Mouse (Mus musculus) spleen, postnatal 14 days (tissue): ENCODE results near the gene Zgpat.

Source experiments
- DNase-seq, 2 experiments: peaks; one replicate each; pipeline ENCODE4 v3.0.0; 2021 to 2022; ENCODE audit warnings: low spot score in 2 of 2

Zgpat gene

DNA sequence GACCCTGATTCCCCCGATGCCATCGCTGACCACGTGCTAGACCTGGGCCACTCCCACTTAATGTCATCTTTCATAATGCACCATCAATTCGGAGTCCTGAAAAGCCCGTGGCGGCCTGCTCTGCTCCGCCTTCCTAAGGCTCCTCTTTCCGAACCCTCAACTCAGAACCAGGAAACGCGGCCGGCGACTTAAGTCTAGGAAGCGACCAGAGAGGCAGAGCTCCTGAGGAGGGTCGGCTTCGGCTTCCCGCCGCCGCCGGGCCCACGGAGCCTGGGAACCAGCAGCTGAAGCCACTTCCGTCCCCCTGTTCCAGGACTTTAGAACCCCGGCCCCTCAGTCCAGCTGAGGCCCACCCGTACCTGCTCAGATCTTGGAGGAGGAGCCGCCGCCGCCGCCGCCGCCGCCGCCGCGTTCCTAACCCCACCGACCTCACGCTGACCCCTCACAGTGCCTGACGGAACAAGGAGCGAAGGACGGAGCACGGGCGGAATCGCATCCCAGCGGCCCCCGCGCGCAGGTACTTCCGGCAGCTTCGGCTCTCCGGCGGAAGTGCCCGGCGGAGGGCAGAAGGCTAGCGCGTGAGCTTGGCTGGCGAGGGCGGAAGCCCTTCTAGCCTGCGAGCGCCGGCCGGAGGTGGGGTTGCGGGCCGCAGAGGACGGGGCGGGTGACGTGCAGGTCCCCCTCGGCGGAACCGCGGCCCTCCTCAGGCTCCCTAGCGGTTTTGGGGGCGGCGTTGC lies at the start of gene Zgpat, which contains the start of gene Arfrp1:
TSS of gene Zgpat (plus strand) at position 69 of the 737 bp plus-strand sequence.
TSS of gene Arfrp1 (minus strand) at position 545 of the 737 bp plus-strand sequence.
- DNase-seq, result peak; percentile 76 to 83

DNA sequence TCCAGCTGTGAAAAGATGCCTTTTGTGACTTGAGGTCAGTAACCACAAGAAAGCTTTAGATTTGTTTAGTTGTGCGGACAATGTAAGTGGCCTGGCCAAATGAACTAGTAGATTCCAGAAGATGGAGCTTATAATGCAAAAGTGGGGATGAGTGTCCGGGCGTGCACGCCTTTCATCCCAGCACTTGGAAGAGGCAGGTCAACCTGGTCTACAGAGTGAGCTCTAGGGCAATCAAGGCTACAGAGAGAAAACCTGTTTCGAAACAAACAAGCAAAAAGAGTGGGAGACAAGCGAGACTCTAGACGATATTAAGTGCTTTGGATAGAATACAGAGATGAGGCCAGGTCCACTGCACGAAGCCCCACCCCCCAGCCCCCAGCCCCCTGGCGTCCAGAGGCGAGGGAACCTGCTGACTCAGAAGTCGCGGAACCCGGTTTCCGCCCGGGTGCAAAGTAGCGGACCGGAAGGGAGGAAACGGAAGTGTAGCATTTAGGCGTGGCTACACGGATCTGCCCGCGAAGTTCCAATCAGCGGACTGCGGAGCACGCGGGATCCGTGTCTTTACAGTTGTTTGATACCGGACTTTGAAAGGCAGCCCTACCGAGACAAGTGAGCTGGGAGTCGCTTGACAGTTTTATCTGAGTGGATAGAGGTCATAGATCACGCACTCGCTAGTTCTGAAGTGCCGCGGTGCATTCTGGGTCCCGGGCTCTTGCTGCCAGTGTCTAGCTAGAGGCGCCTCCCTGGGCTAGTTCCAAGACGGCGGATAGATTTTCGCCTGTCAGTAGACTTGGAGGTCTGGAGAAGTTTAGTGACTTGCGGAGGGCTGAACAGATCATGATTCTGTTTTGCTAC lies 45.3 kb upstream of the Zgpat start, which contains the start of gene Rtel1:
TSS of gene Rtel1 (plus strand) at position 492 of the 855 bp plus-strand sequence.
- DNase-seq, result peak; percentile 67 to 82

DNA sequence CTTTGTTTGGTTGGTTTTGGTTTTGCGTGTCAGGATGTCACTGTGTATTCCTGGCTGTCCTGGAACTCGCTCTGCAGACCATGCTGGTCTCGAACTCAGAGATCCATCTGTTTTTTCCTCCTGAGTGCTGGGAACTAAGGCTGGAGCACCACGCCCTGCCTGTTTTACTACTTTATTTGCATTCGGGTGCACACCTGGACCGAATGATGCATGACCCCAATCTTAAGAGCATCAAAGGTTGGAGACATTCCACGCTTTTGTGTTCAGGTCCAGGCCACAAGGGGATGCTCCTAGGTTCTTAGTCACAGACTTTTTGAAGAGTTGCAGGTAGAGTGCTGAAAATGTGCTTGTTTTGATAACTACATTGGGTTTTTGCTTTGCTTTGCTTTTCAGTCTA lies 44.6 kb upstream of the Zgpat start:
- DNase-seq, result no peak

DNA sequence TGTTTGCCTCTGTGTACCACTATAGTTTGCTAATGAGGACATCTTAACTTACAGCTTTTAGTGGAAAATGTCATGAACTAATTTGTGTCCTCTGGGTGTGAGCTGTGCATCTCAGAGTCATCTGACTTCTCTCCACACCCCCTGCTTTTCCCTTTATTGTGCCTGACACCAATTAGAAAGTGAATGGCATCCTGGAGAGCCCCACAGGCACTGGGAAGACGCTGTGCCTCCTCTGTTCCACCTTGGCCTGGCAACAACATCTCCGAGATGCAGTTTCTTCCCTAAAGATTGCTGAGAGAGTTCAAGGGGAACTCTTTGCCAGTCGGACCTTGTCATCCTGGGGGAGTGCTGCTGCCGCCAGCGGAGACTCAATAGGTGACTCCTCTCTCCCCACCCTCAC lies 42.6 kb upstream of the Zgpat start:
- no peak for DNase-seq

DNA sequence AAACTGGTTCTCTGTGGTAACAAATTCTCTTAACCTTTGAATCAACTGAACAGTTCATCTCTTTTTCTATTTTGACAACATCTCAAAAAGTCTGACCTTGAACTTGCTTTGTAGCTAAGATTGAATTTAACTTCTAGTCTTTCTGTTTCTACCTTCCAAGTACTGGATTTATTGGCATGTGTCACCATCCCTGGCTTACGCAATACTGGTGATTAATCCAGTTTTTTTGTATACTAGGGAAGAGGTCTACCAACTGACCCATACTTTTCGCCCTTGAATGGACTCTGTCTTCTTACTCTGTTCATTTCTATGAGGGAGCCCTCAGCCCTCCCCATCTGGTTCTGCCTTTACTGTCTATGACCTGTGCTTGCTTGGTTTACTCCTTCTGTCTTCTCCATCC lies 38.6 kb upstream of the Zgpat start:
- no peak for DNase-seq

DNA sequence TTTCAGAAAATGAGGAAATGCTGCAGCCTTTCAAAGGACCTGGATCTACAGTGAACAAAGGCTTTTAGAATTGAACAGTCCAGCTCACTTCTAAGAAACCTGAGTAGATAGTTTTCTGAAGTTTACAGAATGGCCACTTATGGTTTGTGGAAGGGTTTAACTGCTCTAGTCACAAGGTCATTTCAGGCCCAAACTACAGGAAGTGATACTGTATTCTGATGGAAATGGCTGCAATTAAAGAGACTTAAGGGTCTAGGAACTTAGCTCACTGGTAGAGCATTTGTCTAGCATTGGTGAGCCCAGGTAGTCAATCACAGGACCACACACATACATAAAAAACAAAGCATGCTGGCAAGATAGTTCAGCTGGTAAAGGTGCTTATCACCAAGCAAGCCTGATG lies 32.2 kb upstream of the Zgpat start:
- DNase-seq, result no peak

DNA sequence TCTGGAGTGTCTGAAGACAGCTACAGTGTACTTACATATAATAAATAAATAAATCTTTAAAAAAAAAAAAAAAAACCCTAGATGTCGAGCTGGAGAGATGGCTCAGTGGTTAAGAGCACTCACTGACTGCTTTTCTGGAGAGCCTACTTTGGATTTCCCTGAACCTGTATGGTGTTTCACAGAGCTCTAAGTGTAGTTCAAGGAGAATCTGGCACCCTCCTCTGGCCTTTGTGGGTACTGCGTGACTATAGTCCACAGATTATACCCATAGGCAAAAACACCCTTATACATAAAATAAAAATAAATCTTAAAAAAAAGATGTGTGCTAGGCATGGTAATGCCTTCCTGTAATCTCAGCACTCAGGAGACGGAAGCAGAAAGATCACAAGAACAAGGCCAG lies 30.7 kb upstream of the Zgpat start:
- DNase-seq, result peak; percentile 43 to 59

DNA sequence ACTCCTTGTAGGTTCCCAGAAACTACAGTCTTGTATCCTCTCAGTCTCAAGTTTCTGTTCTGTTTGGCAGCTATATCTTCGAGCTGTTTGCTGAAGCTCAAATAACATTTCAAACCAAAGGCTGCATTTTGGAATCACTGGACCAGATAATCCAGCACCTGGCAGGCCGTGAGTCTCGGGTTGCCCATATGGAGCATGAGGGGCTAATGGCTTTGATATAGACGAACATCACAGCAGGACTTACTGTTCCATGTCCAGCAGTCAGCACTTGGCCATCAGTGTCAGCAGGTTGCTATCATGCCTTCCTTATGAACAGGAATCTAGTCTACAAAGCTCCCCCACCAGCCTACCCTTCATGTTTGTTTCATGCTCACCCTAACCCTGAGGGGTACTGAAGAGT lies 24.3 kb upstream of the Zgpat start:
- no peak for DNase-seq

DNA sequence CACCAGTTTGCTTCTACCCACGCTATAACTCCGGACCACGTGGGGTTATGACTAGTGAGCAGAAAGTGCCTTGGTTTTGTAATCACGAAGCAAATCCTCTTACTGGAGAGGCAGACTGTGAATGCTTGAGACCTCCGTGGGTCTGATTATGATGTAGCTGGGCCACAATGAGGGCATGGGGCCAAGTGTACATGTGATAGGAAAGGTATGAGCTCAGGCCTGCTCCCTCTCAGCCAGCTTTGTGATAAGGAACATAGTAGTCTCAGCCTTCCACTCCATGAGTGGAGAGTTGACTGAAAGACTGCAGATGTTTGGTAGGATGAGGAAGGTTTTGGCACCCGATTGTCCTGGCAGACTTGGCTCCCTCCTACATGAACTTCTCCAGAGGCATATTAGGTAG lies 22.0 kb upstream of the Zgpat start:
- DNase-seq, result no peak

DNA sequence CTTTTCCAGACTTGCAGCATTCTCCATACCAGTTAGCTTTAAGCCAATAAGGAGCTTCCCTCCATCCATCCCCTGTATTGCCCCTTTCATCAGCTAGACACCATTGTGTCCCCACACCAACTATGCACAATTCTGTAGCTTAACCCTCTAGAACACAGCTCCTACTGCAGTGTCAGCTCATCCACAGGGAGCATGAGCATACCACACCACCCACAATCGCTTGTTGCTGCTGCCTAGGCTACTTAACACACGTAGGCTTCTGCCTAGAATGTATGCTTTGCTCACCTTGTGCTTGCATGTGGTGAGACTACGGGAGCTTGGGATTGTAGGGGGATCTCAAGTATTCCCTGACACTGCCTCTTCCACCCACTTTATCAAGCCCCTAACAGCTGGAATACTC lies 7.9 kb upstream of the Zgpat start:
- DNase-seq, result no peak

DNA sequence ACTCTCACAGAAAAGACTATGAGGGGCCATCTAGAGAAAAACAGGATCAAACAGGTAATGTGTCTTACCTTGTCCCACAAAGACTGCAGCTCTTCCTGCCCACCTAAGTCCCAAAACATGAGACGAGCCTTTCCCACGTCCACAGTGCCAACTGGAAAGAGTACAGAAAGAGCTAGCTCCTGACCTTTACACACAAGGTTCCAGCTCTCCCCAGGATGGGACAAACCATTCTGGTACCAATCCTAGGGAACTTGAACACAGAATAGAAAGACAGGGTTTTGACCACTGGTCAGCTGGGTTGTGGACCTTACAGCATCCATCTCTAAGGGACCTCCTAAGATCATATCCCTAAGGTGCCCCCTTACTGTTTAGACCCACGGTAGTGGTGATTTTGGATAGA lies 782 bp upstream of the Zgpat start:
- DNase-seq, result no peak

DNA sequence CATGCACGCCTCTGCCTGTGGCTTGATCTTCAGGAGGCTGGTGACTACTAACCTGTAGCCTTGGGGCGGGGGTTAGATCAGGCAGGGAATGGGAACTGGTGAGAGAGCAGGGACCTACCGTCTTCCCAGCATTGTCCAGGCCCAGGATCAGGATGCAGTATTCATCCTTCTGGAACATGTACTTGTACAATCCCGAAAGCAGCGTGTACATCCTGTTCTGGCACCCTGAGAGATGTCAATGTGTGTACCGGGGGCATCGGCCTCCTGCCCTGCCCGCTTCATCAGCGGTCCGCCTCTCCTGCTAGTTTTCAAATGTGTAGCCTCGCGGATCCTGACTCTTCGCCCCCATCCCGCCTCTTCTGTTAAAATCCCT lies 255 bp upstream of the Zgpat start:
- DNase-seq, result no peak

DNA sequence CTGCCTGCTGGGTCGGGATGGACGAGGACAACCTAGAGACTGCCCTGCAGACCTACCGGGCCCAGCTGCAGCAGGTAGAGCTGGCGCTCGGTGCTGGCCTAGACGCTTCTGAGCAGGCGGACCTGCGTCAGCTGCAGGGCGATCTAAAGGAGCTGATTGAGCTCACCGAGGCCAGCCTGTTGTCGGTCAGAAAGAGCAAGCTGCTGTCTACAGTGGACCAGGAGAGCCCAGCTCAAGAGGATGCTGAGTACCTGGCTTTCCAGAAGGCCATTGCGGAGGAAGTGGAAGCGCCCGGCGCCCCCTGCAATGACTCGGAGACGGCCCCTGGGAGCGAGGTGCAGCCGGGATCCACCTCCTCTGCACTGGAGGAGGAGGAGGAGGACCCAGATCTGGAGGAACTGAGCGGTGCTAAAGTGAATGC lies 937 bp downstream of the Zgpat start:
- DNase-seq, result peak; percentile 13 to 21

DNA sequence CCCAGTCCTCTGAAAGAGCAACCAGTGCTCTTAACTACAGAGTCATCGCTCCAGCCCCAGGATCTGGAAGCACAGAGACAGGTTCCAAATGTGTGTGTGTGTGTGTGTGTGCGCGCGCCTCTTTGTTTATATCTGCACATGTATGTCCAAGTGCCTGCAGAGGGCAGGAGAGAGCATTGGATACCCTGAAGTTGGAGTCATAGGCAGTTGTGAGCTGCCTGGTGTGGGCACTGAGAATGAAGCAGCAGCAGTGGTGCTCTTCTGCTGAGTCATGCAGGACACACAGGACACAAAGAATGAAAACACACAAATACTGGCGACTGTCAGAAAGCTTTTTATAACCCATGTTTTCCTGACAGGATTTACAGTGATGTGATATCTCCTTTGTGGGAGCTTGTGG lies 5.3 kb downstream of the Zgpat start:
- DNase-seq, result no peak

DNA sequence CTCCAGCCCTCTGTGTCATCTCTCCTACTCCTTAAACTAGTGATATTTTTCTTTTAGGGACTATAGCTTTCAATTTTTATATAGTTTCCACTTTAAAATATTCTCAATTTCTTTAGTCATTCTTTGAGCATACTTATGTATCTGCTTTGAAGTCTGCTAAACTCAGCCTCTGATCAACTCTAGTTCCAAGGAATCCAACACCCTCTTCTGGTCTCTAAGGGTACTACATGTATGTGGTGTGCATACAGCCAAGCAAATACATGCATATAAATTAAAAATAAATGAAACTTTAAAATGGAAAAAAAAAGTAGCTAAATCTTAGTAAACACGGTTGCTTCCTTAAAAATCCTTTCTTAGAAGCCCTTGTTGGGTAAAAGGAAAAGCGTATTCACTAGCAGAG lies 11.1 kb downstream of the Zgpat start:
- no peak for DNase-seq

DNA sequence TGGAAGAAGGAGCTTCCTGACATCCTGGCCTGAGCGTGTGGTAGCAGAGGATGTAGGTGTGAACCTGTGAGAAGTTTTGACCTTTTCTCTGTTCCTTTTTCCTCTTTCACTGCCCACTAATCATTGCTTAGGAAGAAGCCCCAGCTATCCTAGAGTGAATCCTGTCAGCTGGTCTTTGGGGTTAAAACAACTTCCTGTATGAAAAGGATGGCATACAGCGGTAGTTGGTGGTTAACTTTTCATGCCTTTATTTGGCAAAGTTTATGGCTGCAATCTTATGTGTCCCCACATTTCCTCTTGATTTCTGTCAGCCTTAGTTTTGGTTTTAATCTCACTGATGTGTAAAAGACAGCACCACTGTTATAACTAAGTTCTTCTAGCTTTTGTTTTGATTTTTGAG lies 12.5 kb downstream of the Zgpat start:
- DNase-seq, result no peak

DNA sequence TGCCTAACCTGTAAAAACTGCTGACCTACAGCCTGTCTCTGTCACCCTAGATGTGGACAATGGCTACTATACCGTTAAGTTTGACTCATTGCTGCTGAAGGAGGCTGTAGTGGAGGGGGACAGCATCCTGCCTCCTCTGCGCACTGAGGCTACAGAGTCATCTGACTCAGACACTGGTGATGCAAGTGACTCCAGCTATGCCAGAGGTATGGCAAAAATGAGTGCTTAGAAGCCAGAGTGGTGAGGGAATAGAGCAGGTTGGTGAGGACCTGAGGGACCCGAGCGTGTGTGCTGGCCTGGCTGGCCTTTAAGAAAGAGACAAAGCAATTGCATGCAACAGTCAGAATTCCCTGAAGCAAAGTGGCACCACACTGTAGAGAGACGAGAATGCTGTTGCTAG lies 14.0 kb downstream of the Zgpat start:
- DNase-seq, result no peak

DNA sequence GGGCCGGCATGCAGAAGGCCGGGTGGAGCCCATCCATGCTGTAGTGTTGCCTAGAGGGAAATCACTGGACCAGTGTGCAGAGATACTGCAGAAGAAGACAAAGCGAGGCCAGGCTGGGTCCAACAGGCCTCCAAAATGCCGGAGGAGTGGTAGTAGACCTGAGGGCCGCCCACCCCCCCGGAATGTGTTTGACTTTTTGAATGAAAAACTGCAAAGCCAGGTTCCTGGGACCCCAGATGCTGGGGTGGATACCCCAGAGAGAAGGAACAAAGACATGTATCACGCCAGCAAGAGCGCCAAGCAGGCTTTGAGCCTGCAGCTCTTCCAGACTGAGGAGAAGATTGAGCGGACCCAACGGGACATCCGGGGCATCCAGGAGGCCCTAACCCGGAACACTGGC lies 15.1 kb downstream of the Zgpat start, which contains the start of gene Lime1:
TSS of gene Lime1 (plus strand) at position 301 of the 400 bp plus-strand sequence.
- DNase-seq, result no peak

DNA sequence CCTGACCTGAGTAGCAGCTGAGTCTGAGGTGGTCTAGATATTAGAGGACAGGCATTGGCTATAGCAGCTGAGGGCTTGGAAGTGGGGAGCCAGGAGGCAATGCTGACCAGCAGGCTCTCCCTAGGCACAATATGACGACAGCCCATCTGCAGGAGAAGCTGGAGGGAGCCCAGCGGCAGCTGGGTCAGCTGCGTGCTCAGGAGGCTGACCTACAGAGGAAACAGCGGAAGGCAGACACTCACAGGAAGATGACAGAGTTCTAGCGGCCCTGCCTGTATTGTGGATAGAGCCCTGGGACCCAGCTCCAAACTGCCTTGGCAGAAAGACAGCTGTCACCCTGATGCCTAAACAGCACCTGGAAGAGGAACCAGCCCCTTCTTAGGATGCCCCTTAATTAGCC lies 15.5 kb downstream of the Zgpat start:
- DNase-seq, result no peak

DNA sequence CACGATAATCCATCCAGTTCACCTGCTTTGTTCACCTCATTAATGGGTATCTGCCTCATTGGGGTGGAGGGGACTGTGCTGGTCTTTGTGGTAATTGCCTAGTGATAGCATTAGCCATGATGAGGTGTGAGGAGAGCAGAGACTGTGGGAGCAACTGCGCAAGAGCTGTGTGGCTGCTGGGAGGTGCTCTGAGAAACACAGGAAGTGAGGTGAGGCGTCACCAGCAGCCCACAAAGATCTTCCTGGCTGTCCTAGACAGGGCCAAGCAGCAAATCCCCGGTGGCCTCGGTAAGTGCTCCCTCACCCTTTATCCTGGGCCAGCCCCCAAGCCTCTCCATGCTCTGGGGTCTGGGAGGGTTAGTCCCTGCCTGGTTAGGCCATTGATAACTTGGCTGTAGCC lies 16.4 kb downstream of the Zgpat start:
- no peak for DNase-seq

DNA sequence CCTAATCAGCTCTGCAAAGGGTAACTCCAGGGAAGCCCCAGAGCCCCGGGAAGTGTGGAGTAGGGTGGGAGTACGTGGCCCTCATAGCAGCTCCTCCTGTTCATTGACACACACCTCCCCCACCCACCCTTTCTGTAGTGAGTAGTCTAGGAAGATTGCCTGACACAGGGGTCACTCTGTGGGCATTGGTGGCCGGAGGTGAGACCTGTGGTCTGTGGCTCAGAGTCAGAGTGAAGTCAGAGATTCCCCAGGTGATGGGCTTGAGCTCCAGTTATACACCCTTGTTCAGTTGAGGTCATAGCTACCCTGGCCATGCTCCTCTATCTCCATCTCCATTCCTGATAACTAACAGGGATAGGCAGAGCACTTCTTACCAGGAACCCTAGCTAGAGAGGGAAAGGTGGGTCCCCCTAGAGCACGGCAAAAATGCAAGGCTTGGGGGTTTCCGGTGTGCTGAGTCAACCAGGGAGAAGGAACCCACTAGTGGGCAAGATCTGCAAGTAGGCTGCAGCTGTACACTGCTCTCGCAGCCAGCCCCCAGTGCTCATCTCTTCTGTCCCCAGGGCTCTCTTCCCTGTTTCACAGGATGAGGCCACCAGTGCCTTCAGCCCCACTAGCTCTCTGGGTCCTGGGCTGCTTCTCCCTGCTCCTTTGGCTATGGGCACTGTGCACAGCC lies 17.0 kb downstream of the Zgpat start:
- no peak for DNase-seq

DNA sequence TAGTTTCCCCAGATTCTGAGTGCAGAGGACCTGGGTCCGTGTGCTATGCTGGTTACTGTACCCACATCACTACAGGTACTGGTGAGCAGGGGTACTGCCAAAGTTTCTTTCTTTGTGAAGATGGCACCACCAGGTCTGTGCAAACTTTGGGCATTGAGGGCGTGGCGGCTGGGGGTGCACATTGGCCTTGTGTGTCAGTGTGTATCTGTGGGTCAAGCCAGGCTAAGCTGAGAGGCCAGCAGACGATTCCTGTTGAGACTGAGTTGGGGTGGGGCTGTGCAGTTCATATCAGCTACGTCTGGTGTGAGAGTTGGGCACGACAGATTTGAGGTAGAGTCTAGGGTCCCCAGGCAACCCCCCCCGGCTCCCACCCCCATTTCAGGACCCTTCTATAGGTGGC lies 19.7 kb downstream of the Zgpat start:
- no peak for DNase-seq
